Mouse (Mus musculus): ENCODE data around the gene Iapp. TPM values are rescaled to one million over a fixed set of nuclear protein-coding genes. Genes with fewer than 3 reads are reported as not detected.
A peak's percentile ranks its signal among the peaks of the same experiment; 100 is the strongest.
"Not testable (repeated sequence)": the region's sequence is repeated elsewhere in the genome, so short reads cannot be mapped to it uniquely, and the experiment has no call there.

The Iapp gene
- total RNA-seq, 1 experiment: not detected

DNA sequence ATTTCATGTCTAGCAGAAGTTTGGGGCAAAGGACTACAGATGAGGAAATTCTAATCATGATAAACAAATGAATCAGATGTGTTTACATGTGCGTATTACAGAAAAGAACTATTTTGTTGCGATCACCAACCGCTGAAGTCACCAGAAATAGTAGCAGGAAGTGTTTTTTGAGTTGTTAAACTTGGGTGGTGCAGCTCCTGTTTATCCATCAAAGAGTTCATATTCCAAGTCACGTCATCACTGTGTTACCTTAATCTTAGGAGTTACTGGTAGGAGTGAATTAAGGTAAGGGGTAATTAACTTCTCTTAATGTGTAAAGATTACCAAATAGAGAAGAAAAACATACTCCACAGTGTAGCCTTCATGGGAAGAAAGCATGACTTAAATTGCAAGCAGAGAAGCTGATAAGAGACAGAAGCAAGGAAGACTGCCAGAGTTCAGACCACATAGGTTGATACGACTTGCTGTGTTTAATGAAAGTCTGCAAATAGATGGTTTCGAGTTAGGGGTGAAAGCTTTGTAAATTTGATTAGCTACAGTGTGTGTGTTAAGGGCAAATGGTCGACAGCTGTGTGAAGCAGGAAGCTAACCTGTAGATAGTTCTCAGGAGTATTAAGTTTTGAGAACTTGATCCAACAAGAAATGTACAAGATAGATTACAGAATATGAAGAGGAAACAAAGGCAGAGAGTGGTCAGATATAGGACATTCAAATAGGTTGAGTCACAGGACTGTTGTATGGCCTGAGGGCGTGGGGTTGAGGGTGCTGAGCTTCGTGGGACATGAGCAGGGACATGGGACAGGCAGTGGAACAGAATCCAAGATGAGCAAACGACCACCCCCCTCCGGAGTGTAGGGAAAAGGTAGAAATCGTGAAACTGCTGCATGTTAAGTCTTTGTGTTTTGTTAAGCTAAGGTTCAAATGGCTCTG lies 48.2 kb downstream of the Iapp start:
- H3K9ac ChIP-seq (ENCODE audit: insufficient read depth, low read depth, low read length, poor library complexity, severe bottlenecking): no peak overlapping the region; the same call in 1 of the 2 replicates
- in situ Hi-C loops (cut with MboI; ENCODE audit: low sequenced_read_pairs in 2 of 2, unreplicated experiment in 2 of 2): no loop called here

DNA sequence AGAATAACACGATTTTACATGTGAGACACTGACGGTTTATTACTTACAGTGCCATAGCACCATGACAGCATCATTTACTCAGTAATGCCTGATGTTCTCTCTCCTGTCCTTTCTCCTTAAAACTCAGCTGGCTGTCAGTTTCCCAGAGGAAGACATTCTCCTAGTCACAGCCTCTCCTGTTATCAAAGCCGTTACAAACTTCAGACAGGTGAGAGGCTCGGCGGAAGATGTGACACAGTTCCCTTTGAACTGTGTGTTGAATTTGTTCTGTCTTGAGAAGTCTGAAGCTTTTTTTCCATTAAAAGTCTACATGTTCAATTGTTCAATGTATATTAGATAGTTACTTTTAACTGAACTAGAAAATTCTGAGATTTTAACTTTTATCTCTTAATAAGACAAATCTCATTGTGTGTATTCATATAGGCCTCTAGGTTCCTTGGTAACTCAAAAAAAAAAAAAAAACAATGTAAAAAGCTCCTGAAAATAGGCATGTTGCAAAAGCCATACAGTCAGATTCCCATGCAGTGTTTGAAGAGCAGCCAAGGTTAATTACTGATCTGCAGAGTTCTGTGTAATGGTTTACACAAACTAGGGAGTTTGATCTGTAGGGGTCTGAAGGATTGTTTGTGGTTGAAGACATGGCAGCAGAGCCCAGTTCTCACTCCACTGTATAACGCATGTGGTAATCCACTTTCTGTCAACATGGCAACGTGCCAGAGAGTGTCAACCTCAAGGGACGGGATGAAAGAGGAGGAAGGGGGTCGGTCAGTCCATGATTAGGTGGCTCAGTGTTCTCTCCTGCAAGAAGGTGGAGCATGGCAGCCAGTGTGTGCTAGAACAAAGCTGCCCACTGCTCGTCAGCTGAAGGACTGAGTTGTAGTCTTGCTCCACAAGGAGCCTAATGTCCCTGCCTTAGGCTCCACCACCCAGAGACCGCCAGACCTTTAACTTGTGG lies 49.5 kb downstream of the Iapp start:
- Histone ChIP-seq H3K4me3 (ENCODE audit: insufficient read depth in 1 of 2, low read depth in 1 of 2, low read length in 2 of 2, poor library complexity in 1 of 2, severe bottlenecking in 1 of 2) (no peak overlapping the region), H3K4me1 (ENCODE audit: control insufficient read depth in 2 of 2, insufficient read depth in 2 of 2, low read length in 2 of 2, poor library complexity in 1 of 2) (no peaks in the 10 kb centered on the region), H3K36me3 (ENCODE audit: control insufficient read depth, insufficient read depth, low read length, poor library complexity, severe bottlenecking) (no peaks in the 10 kb centered on the region), H3K27ac (ENCODE audit: insufficient read depth, low read depth, low read length, poor library complexity, severe bottlenecking) (no peak overlapping the region), H3K9ac (ENCODE audit: insufficient read depth, low read depth, low read length, poor library complexity, severe bottlenecking) (no peak overlapping the region), H3K9me3 (ENCODE audit: control insufficient read depth, insufficient read depth, low read depth, low read length) (no peaks in the 10 kb centered on the region)
- TF ChIP-seq MAFK (IDR thresholded peaks at IDR 0.05; ENCODE audit: insufficient read depth, low read depth, low read length): no peak
- in situ Hi-C loops (cut with MboI; ENCODE audit: low sequenced_read_pairs in 2 of 2, unreplicated experiment in 2 of 2): no loop called here
- no peak for DNase-seq (ENCODE audit: low read depth, low spot score)

More for the DNA sequence above, 48.2 kb downstream of the Iapp start:
- no peak overlapping the region for H3K27ac ChIP-seq (ENCODE audit: insufficient read depth, low read depth, low read length, poor library complexity, severe bottlenecking)
- H3K4me3 ChIP-seq (ENCODE audit: insufficient read depth in 1 of 2, low read depth in 1 of 2, low read length in 2 of 2, poor library complexity in 1 of 2, severe bottlenecking in 1 of 2): peak overlapping the region; percentile 83 to 94
- no peak for TF ChIP-seq MAFK (IDR thresholded peaks at IDR 0.05; ENCODE audit: insufficient read depth, low read depth, low read length)
- TF ChIP-seq ZC3H11A (IDR thresholded peaks at IDR 0.05; ENCODE audit: borderline replicate concordance, low read depth, low read length): no peak
- no peak for TF ChIP-seq CHD2 (IDR thresholded peaks at IDR 0.05; ENCODE audit: low read depth, low read length)
- no peak for TF ChIP-seq HCFC1 (IDR thresholded peaks at IDR 0.05; ENCODE audit: borderline replicate concordance, insufficient read depth, low read length)
- TF ChIP-seq ZNF384 (IDR thresholded peaks at IDR 0.05; ENCODE audit: low read depth, low read length): no peak
- H3K4me1 ChIP-seq (ENCODE audit: control insufficient read depth in 2 of 2, insufficient read depth in 2 of 2, low read length in 2 of 2, poor library complexity in 1 of 2): no peaks in the 10 kb centered on the region
- no peaks in the 10 kb centered on the region for H3K9me3 ChIP-seq (ENCODE audit: control insufficient read depth, insufficient read depth, low read depth, low read length)
- no peak for DNase-seq (ENCODE audit: low read depth, low spot score)
- H3K36me3 ChIP-seq (ENCODE audit: control insufficient read depth, insufficient read depth, low read length, poor library complexity, severe bottlenecking): no peaks in the 10 kb centered on the region

DNA sequence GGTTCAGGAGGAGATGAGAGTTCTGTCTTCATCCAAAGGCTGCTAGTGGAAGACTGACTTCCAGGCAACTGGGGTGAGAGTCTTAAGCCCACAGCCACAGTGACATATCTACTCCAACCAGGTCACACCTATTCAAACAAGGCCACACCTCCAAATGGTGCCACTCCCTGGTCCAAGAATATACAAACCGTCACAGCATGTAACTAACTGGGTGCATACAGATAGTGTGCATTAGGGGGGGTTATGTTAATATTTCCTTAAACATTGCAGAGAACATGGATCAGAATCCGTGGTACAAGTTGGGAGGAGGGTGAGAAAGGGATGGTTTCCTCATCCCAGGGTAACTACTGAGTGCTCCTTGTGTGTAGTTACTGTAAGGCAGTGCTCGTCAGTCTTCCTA lies 53.9 kb downstream of the Iapp start:
- not testable (repeated sequence) for H3K4me3 ChIP-seq (ENCODE audit: insufficient read depth in 1 of 2, low read depth in 1 of 2, low read length in 2 of 2, poor library complexity in 1 of 2, severe bottlenecking in 1 of 2); DNase-seq (ENCODE audit: low read depth, low spot score); H3K36me3 ChIP-seq (ENCODE audit: control insufficient read depth, insufficient read depth, low read length, poor library complexity, severe bottlenecking); H3K9me3 ChIP-seq (ENCODE audit: control insufficient read depth, insufficient read depth, low read depth, low read length); H3K4me1 ChIP-seq (ENCODE audit: control insufficient read depth in 2 of 2, insufficient read depth in 2 of 2, low read length in 2 of 2, poor library complexity in 1 of 2); H3K27ac ChIP-seq (ENCODE audit: insufficient read depth, low read depth, low read length, poor library complexity, severe bottlenecking); H3K9ac ChIP-seq (ENCODE audit: insufficient read depth, low read depth, low read length, poor library complexity, severe bottlenecking)
- in situ Hi-C loops (cut with MboI; ENCODE audit: low sequenced_read_pairs in 2 of 2, unreplicated experiment in 2 of 2): loop anchor here in 1 of 2 experiments (25.0 kb wide), 1 partner anchor 385 kb away; no protein-coding TSS in a partner anchor

Other genes starting within 250 kb of the Iapp start
- not detected in 2 replicates for gene Slco1a6, start 89.9 kb upstream of the Iapp start, total RNA-seq (2012; rRNA removed)
- 0.11 and 0.49 TPM in 2 replicates for gene Slco1a5, start 24.6 kb downstream of the Iapp start, total RNA-seq (2012; rRNA removed)
- 10.4 and 10.8 TPM in 2 replicates for gene Pyroxd1, start 47.2 kb downstream of the Iapp start, total RNA-seq (2012; rRNA removed)
- 22.6 and 24.7 TPM in 2 replicates for gene Recql, start 88.7 kb downstream of the Iapp start, total RNA-seq (2012; rRNA removed)
- 85.4 and 86.2 TPM in 2 replicates for gene Golt1b, start 88.8 kb downstream of the Iapp start, total RNA-seq (2012; rRNA removed)
- 0.94 and 1.4 TPM in 2 replicates for gene Spx, start 115.0 kb downstream of the Iapp start, total RNA-seq (2012; rRNA removed)
- not detected in 2 replicates for gene Gys2, start 174.7 kb downstream of the Iapp start, total RNA-seq (2012; rRNA removed)
- 139 and 178 TPM in 2 replicates for gene Ldhb, start 209.5 kb downstream of the Iapp start, total RNA-seq (2012; rRNA removed)